Mouse (Mus musculus): Measurements from ENCODE around the gene Srgn.

GRCm38 (mm10) chr10:62522346-62522950, 4.8 kb downstream of the Srgn start:
- TF ChIP-seq GATA1 (IDR thresholded peaks at IDR 0.05; ENCODE audit: low read length) (no peak), TAL1 (IDR thresholded peaks at IDR 0.05; ENCODE audit: low read length) (no peak)

Data from erythroblast, embryonic 14.5 days (primary cell).